Mouse (Mus musculus) limb, embryonic 14.5 days (tissue): ENCODE measurements around the gene Spen. TPM values are rescaled to one million over a fixed set of nuclear protein-coding genes. Genes with fewer than 3 reads are reported as not detected.
A peak's percentile ranks its signal among the peaks of the same experiment; 100 is the strongest.

Experiments
- ATAC-seq: fragments of 200-750 bp; cut with Nextera tagmentation; 2 replicates; pipeline ENCODE4 v1.8.0; 2017; ENCODE audit warnings: low read depth, moderate number of reproducible peaks, moderate TSS enrichment; ENCODE audit not compliant: low FRiP score
- DNase-seq: peaks from one replicate; pipeline ENCODE4 v3.0.0-alpha.2; 2015; ENCODE audit warnings: low spot score
- H3K27ac ChIP-seq: fragments of 300-500 bp; sonication (generic); replicated peaks from 2 replicates; pipeline ENCODE4 v1.5.1; 2014; ENCODE audit warnings: low read depth, mild to moderate bottlenecking, low read length, moderate library complexity, mixed read lengths
- H3K27me3 ChIP-seq: fragments of 300-500 bp; sonication (generic); 2 replicates; pipeline ENCODE4 v1.6.1; 2014; ENCODE audit warnings: low read length, mixed read lengths; ENCODE audit not compliant: control insufficient read depth, insufficient read depth
- H3K36me3 ChIP-seq: fragments of 300-500 bp; sonication (generic); 2 replicates; pipeline ENCODE4 v1.6.1; 2014; ENCODE audit warnings: mild to moderate bottlenecking, low read length, moderate library complexity, mixed read lengths; ENCODE audit not compliant: control insufficient read depth, insufficient read depth
- H3K4me1 ChIP-seq: fragments of 300-500 bp; sonication (generic); 2 replicates; pipeline ENCODE4 v1.6.1; 2014; ENCODE audit warnings: antibody characterized with exemption, low read length, mixed read lengths; ENCODE audit not compliant: control insufficient read depth, insufficient read depth
- H3K4me2 ChIP-seq: fragments of 300-500 bp; sonication (generic); replicated peaks from 2 replicates; pipeline ENCODE4 v1.6.1; 2014; ENCODE audit warnings: low read depth, mild to moderate bottlenecking, low read length, moderate library complexity; ENCODE audit not compliant: severe bottlenecking
- H3K4me3 ChIP-seq: fragments of 300-500 bp; sonication (generic); replicated peaks from 2 replicates; pipeline ENCODE4 v1.5.1; 2014; ENCODE audit warnings: low read length
- H3K9ac ChIP-seq: fragments of 300-500 bp; sonication (generic); 2 replicates; pipeline ENCODE4 v1.6.1; 2014; ENCODE audit warnings: mild to moderate bottlenecking, low read depth, low read length, moderate library complexity; ENCODE audit not compliant: severe bottlenecking
- H3K9me3 ChIP-seq: fragments of 300-500 bp; sonication (generic); 2 replicates; pipeline ENCODE4 v1.6.1; 2016; ENCODE audit warnings: low read length; ENCODE audit not compliant: control insufficient read depth
- POLR2A ChIP-seq: fragments of 200-500 bp; IDR thresholded peaks from 2 replicates; pipeline ENCODE4 v1.8.0; 2012; ENCODE audit warnings: inconsistent platforms, mild to moderate bottlenecking, moderate library complexity, borderline replicate concordance; ENCODE audit not compliant: insufficient read depth, insufficient read length; ENCODE audit errors: extremely low read depth
- WGBS: fragments of 180-500 bp; shearing (Covaris S2); extraction: QIAGEN DNeasy Blood & Tissue Kit; methylation state at CpG from one replicate; pipeline ENCODE4 v1.1.7; 2014; 5-methylcytosine and 5-hydroxymethylcytosine counted together
- polyA plus RNA-seq, 2 experiments: library from polyadenylated mRNA; depleted of rRNA in 1 of 2; stranded (reverse) in 1 of 2; unstranded in 1 of 2; fragments of >200 nt; fragmentation: Nextera tagmentation in 1 of 2; extraction: Ambion mirVana in 1 of 2; gene quantifications; 2 replicates each; pipeline versions ENCODE4 v1.2.1 to v1.2.3; 2012 to 2014

Gene Spen
- polyA plus RNA-seq, 2 experiments: 13.1 to 15.9 TPM

DNA sequence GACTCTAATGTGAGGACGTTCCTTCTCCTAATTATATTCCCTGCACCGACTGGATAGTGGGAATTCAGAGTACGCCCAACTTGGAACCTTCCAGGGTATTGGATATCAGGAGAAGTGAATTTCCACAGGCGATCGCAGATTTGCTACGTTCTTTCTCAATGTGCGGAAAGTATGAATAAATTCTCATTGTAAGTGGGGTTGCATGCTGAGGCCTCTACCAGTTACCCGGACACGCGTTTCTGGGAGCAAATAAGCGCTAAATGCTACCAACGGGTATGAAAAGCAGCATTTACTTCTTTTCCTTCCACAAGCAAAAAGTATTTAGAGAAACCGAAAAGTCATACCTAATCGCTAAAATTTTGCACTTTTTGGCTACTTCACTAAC, 1.2 kb downstream of the Spen start:
- no peak for TF ChIP-seq POLR2A
- ATAC-seq (no peak), DNase-seq (peak; percentile 44)
- Histone ChIP-seq H3K9me3 (no peaks in the 10 kb centered on the region), H3K9ac (peak overlapping the region; percentile 89), H3K27ac (peak overlapping the region; percentile 97), H3K27me3 (no peaks in the 10 kb centered on the region), H3K36me3 (no peaks in the 10 kb centered on the region), H3K4me3 (peak overlapping the region; percentile 93), H3K4me1 (peaks cover 10% of the 10 kb centered on the region; the same call in 1 of the 2 replicates), H3K4me2 (peak overlapping the region; percentile 86)
- WGBS: 1% methylated on average over 14 of the region's 14 CpGs

DNA sequence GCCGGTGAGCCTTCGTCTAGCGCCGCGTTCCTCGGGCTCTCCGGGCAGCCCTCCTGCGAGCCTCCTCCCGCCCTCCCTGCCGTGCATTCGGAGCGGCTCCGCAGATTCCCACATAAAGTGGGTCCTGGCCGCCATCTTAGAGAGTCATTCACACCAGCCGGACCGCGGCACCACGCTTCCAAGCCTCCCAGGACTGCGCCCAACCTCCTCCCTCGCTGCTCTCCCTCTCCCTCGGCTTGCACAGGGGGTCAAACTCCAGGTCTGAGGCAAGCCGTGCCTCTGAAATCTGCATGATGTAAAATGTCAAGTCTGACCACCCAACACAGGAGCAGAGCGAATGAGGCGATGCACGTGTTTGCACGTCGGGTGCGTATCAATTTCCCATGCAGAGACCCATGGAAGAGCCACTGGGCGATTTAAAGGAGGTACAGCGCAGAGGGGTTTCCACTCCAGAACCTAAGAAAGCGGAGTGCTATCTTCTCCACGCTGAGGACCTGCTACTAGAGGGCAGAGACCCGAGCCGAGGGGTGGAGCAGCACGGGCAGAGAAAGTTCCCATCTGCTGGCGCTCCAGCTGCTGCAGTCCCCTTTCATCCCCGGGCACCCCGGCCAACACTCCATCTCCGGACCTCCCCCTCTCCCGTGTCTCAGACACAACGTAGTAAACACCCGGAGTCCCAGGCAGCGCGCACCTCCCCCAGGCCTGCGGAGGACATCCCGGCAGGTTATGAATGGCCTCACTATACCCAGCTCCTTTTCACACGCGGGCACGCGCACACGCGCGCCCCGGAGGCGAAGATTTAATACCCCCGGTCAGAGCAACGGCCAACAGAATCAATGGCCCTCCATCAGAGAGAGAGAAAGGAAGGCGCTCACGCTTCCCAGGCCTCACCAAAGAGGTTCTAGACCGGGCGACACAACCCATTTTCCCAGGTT, 1.8 kb downstream of the Spen start:
- Histone ChIP-seq H3K9ac (peak overlapping the region; percentile 89), H3K9me3 (no peaks in the 10 kb centered on the region), H3K27ac (peak overlapping the region; percentile 97), H3K4me1 (peaks cover 10% of the 10 kb centered on the region; the same call in 1 of the 2 replicates), H3K4me2 (peak overlapping the region; percentile 86), H3K36me3 (no peaks in the 10 kb centered on the region), H3K27me3 (no peaks in the 10 kb centered on the region), H3K4me3 (peak overlapping the region; percentile 93)
- under 1% methylated on average over 60 of the region's 61 CpGs for WGBS
- ATAC-seq (peak; percentile 28), DNase-seq (peak; percentile 41)
- TF ChIP-seq POLR2A: 0 out of 2 replicates have a peak, but pooled peaks have one; percentile 29

DNA sequence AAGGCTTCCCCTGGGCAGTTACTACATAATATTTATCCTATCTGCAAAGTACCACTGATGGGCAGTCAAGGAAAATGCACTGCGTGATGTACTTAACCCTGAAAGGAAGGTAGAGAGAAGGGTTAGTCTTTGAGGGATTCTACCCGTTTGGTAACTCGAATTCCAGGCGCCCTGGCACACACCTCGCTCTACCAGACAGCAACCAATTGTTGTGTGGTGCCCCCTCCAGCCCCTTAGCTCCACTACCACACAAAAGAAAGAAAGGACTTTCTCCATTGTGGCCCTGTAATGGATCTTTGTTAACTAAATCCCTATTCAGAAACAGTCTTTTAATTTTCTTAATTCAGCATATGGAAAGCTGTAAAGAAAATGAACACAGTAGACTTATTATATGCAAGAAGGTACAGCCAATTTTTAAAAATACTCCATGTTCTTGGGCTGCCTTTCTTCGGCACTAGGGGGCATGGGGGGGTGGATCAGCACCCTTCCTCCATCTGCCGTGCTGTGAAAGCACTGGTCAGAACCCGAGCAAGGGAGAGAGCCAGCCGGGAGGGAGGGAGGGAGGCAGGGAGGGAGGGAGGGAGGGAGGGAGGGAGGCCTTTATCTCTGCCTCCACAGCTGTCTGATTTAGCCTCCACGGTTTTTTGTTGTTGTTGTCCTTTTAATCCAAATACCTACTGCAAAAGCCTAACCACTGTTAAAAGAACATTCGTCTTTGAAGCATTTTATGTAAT, 3.3 kb downstream of the Spen start:
- WGBS: 31% methylated on average over 9 of the region's 11 CpGs
- no peak for TF ChIP-seq POLR2A
- Histone ChIP-seq H3K4me2 (peak overlapping the region; percentile 86), H3K27ac (no peak overlapping the region), H3K36me3 (peaks cover 3% of the 10 kb centered on the region; the same call in 1 of the 2 replicates), H3K9me3 (no peaks in the 10 kb centered on the region), H3K4me3 (peak overlapping the region; percentile 93; the same call in 1 of the 2 replicates), H3K4me1 (peaks cover 10% of the 10 kb centered on the region; the same call in 1 of the 2 replicates), H3K27me3 (no peaks in the 10 kb centered on the region), H3K9ac (no peak overlapping the region)
- ATAC-seq: no peak
- peak; percentile 28 for DNase-seq

DNA sequence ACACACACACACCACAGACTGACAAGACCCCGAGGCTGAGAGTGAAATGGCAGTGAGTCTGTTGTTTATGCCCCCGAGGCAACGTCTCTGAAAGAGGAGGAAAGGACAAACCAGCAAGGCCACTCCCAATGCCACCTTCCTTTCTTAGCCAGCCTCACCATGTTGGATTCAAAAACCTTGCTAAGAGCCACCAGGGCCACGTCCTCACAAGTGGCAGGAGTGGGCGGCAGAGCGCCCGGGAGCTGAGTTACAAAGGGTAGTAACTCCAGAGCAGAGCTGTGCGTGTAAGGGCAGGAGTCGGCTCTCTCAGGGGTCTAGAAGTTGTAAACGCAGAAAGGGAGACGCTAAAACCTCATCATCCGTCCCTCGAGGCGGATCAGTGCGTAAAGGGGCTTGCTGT, 7.4 kb downstream of the Spen start:
- H3K9me3 ChIP-seq: no peaks in the 10 kb centered on the region
- H3K36me3 ChIP-seq: peaks cover 6% of the 10 kb centered on the region; the same call in 1 of the 2 replicates
- no peaks in the 10 kb centered on the region for H3K27me3 ChIP-seq
- H3K4me3 ChIP-seq: no peak overlapping the region
- TF ChIP-seq POLR2A: no peak
- no peak overlapping the region for H3K27ac ChIP-seq
- DNase-seq (no peak), ATAC-seq (no peak)
- no peak overlapping the region for H3K4me2 ChIP-seq
- WGBS: 67% methylated on average over 15 of the region's 15 CpGs
- H3K4me1 ChIP-seq: peaks cover 10% of the 10 kb centered on the region; the same call in 1 of the 2 replicates
- no peak overlapping the region for H3K9ac ChIP-seq

DNA sequence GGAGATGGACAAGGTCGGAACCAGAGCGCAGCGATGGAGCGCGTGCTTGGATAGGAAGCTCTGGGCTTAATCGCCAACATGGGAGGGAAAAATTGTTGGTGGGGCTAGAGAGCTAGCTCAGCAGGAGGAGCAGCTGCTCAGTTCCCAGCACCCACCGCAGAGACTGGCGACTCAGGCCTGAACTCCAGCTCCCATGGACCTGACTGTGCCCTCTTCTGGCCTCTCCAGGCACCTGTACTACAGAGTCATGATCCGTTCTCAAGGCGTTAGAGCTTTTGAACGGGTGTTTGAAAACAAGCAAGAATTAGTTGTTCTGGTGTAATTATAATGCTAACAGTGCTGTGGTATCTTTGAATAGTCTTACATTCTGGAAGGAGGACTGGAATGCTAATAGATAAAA, 9.5 kb downstream of the Spen start:
- Histone ChIP-seq H3K27ac (no peak overlapping the region), H3K4me1 (no peaks in the 10 kb centered on the region), H3K9me3 (no peaks in the 10 kb centered on the region), H3K27me3 (no peaks in the 10 kb centered on the region), H3K4me2 (no peak overlapping the region), H3K9ac (no peak overlapping the region), H3K36me3 (peaks cover 6% of the 10 kb centered on the region; the same call in 1 of the 2 replicates), H3K4me3 (no peak overlapping the region)
- no peak for TF ChIP-seq POLR2A
- ATAC-seq: no peak
- WGBS: 91% methylated on average over 11 of the region's 11 CpGs
- DNase-seq: no peak
